Mouse (Mus musculus): Measurements from ENCODE around the gene Nudt22.
A peak's percentile ranks its signal among the peaks of the same experiment; 100 is the strongest.

The Nudt22 gene

GRCm38 (mm10) chr19:6977759-6978638 is 17.9 kb downstream of the Nudt22 start:
- no peak for DNase-seq (ENCODE audit: low read depth, low spot score)

GRCm38 (mm10) chr19:6975537-6976521 is 20.1 kb downstream of the Nudt22 start, which contains the start of gene Plcb3:
Gene Plcb3 (minus strand): TSS chr19:6976470.
- peak; percentile 48 for DNase-seq (ENCODE audit: low read depth, low spot score)

GRCm38 (mm10) chr19:6974211-6975205 is 21.4 kb downstream of the Nudt22 start, which contains the start of gene Ppp1r14b:
Gene Ppp1r14b (plus strand): TSS chr19:6974968.
- DNase-seq (ENCODE audit: low read depth, low spot score) = peak; percentile 96

GRCm38 (mm10) chr19:6973581-6974190 is 22.2 kb downstream of the Nudt22 start:
- no peak for DNase-seq (ENCODE audit: low read depth, low spot score)

GRCm38 (mm10) chr19:6972247-6972917 is 23.5 kb downstream of the Nudt22 start:
- DNase-seq (ENCODE audit: low read depth, low spot score) = no peak

- DNase-seq (ENCODE audit: low read depth, low spot score) = peak; percentile 56
Measured at GRCm38 (mm10) chr19:6971644-6972043, 24.3 kb downstream of the Nudt22 start.

GRCm38 (mm10) chr19:6970460-6971085 is 25.3 kb downstream of the Nudt22 start:
- DNase-seq (ENCODE audit: low read depth, low spot score) = peak; percentile 64

- peak; percentile 82 for DNase-seq (ENCODE audit: low read depth, low spot score)
Measured at GRCm38 (mm10) chr19:6969665-6970381, 26.1 kb downstream of the Nudt22 start.

- DNase-seq (ENCODE audit: low read depth, low spot score) = no peak
Measured at GRCm38 (mm10) chr19:6969291-6969664, 26.6 kb downstream of the Nudt22 start.

GRCm38 (mm10) chr19:6968491-6969271 is 27.2 kb downstream of the Nudt22 start:
- peak; percentile 53 for DNase-seq (ENCODE audit: low read depth, low spot score)

GRCm38 (mm10) chr19:6956461-6956860 is 39.5 kb downstream of the Nudt22 start:
- DNase-seq (ENCODE audit: low read depth, low spot score) = no peak

- no peak for DNase-seq (ENCODE audit: low read depth, low spot score)
Measured at GRCm38 (mm10) chr19:6955424-6955823, 40.5 kb downstream of the Nudt22 start.

GRCm38 (mm10) chr19:6954046-6954445 is 41.9 kb downstream of the Nudt22 start:
- peak; percentile 29 for DNase-seq (ENCODE audit: low read depth, low spot score)

- DNase-seq (ENCODE audit: low read depth, low spot score) = no peak
Measured at GRCm38 (mm10) chr19:6952712-6953037, 43.2 kb downstream of the Nudt22 start.

GRCm38 (mm10) chr19:6951994-6952711 is 43.8 kb downstream of the Nudt22 start:
- peak; percentile 54 for DNase-seq (ENCODE audit: low read depth, low spot score)

GRCm38 (mm10) chr19:6951381-6951968 is 44.4 kb downstream of the Nudt22 start:
- DNase-seq (ENCODE audit: low read depth, low spot score) = peak; percentile 94

- peak; percentile 60 for DNase-seq (ENCODE audit: low read depth, low spot score)
Measured at GRCm38 (mm10) chr19:6950613-6951153, 45.2 kb downstream of the Nudt22 start.
